Mouse (Mus musculus) retina, postnatal 1 day (tissue): ENCODE data around the gene Prkg1.

Experiments
- DNase-seq: peaks from one replicate; pipeline ENCODE4 v3.0.0-alpha.2; 2012

Prkg1 gene

DNA sequence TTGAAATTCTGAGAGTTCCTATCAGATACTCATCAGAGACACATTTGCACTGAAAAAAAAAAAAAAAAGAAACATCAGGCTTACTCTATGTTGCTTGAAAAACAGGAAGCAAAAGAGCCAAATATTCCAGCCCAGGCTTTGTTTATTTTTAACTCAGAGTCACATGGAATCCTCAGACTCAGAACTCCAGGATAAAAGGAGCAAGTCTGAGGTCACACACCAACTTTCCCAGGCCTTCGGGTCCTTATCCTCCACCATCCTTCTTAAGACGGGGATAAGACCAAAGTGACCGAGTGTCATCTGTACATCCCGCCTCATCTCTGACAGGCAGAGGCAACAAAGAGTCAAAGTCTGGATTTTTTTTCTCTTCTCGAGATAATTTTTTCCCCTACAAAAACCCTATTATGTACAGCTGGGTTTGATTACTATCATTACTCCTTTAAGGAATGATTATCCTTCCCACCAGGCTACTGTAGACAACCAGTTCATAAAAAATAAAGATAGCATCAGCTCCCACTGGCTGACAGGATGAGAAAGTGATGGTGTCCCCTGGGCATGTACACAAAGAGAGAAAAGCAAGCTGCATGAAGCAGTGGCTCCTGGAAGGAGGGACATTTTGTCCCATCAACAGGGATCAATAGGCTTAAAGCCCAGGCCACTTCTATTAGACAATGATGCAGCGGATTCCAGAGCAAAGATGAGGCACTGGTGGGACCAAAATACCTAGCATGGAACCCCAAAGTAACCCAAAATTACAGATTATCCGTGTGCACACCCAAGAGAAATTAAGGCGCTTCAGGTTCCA, 21.4 kb downstream of the Prkg1 start:
- no peak for DNase-seq

GRCm38 (mm10) chr19:31714900-31715299, 49.9 kb downstream of the Prkg1 start:
- DNase-seq = peak; percentile 19

DNA sequence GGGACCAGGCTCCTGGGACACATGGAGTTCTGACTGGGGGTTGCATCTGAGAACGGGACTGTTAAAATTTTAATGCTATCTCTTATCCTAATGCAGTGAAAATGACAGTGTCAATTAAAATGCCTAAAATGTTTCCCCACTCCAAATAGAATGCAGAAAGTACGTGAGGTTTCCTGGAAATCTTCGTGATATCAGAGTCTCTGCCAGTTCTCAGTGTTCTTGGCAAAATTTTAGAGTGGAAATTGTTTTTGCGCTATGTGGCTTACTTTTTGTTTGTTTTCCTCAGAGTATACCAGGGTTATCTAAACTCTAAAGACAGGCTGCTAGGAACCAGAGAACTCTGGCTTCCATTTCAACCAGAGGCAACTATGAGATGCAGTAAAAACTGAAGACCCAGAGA, 50.4 kb downstream of the Prkg1 start:
- no peak for DNase-seq

- no peak for DNase-seq
Measured at GRCm38 (mm10) chr19:31713321-31713720, 51.5 kb downstream of the Prkg1 start.

GRCm38 (mm10) chr19:31710336-31710735, 54.5 kb downstream of the Prkg1 start:
- DNase-seq = no peak

DNA sequence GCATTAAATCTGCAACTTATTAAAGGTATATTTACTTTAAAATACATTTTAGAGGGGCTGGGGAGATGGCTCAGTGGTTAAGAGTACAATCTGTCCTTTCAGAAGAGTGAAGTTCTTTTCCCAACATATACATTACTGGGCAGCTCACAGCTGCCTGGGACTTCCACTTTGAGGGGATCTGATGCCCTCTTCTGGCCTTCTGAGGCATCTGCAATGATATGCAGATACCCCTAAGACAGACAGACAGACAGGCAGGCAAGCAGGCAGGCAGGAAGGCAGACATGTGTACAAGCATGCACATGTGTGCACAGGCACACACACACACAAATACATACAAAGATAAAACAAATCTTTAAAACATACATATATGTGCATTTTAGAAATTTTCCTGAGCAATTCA, 60.8 kb downstream of the Prkg1 start:
- DNase-seq = peak; percentile 17

DNA sequence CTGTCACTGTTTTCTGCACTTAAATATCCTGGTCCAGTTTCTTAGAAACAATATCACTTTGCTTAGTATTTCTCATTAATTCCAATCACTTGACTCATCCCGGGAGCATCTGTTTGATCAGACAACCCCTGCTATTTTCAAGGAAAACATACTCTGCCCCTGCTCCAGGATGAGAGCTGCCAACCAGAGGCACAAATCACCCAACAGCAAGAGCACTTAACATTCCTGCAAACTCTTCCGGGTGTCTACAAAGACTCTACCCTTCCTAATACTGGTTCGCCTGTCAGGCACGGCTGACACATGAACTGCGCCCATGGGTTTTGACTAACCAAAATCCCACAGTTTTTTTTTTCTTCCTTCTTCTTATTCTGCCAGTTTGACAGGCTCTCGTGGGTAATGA, 65.9 kb downstream of the Prkg1 start:
- DNase-seq = no peak

- peak; percentile 55 for DNase-seq
Measured at GRCm38 (mm10) chr19:31680821-31681220, 84.0 kb downstream of the Prkg1 start.

- peak; percentile 37 for DNase-seq
Measured at GRCm38 (mm10) chr19:31678324-31678723, 86.5 kb downstream of the Prkg1 start.

DNA sequence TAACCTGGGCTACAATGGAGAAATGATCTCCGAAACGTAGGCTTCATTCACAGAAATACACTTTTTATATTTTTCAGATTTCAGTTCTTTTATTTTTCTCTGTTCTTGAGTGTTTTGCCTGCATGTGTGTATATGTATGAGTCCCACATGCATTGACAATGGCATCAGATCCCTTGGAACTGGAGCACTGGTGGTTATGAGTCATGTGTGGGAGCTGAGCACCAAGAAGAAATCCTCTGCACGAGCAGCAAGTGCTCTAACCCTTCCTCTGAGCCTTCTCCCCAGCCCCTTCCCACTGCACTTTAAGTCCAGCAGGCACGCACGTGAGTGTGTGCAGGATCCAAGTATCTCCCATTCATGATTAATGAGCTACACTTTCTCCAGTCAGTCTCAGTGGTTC, 93.1 kb downstream of the Prkg1 start:
- DNase-seq = no peak

DNA sequence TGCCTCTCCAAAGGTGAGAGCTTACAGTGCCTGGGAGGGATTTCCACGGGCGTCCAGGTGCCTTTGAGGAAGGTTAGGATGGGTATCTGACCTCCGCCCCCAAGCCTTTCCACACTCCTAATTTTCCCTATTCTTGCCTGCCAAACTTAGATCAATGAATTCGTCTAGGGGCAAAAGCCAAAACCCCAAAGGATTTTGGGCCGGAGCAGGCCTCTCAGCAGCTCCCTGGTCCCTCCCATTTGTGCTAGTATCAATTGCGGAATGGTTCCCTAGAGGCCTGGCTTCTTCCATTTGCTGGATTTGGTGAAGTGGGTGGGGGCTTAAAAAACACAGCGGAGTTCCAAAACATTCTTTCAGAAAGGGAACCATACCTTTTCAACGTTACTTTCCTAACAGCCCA, 99.8 kb downstream of the Prkg1 start:
- DNase-seq = peak; percentile 35

GRCm38 (mm10) chr19:31664159-31664991, 100.5 kb downstream of the Prkg1 start:
- DNase-seq = peak; percentile 81

GRCm38 (mm10) chr19:31663437-31664158, 101.2 kb downstream of the Prkg1 start:
- DNase-seq = peak; percentile 79

GRCm38 (mm10) chr19:31662802-31663201, 102.0 kb downstream of the Prkg1 start:
- peak; percentile 38 for DNase-seq

- DNase-seq = no peak
Measured at GRCm38 (mm10) chr19:31658751-31659397, 106.0 kb downstream of the Prkg1 start.

DNA sequence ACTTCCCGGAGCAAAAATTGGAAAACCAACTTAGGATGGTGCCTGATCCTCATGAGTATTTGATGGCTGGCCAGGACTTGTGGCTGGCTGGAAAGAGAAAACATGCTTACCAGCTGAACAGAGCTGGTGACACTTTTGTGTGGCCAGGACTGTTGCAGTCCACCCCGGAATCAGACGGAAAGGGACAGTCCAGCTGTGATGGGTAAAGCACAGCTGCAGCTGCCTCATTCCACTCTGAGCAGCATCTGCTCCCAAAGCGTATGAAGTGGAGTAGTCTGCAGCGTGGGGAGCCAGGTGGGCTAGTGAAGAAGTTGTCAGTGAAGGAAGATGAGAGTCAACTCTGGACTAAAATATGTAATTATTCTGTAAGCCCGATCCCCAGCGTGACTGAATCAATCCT, 108.6 kb downstream of the Prkg1 start:
- no peak for DNase-seq

- DNase-seq = no peak
Measured at GRCm38 (mm10) chr19:31655826-31656225, 109.0 kb downstream of the Prkg1 start.

GRCm38 (mm10) chr19:31654022-31654421, 110.8 kb downstream of the Prkg1 start:
- no peak for DNase-seq

DNA sequence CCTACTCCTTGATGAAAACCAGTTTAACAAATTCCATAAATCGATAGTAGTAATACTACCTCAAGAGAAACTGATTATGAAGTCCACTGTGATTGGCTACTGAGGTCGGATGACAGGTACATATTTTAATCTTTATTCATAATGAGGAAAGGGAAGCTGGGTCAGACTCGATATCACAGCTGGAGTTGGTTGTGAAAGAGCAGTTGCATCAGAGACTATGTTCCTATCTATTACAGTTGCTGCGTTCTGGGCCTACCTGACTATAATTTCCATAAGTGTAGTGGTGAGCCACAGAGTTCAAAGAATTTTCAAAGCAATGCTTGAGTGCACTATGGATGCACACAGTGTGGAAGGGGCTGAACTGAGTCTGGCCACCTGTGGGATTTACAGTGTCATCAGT, 114.4 kb downstream of the Prkg1 start:
- no peak for DNase-seq

GRCm38 (mm10) chr19:31647492-31647891, 117.3 kb downstream of the Prkg1 start:
- no peak for DNase-seq

DNA sequence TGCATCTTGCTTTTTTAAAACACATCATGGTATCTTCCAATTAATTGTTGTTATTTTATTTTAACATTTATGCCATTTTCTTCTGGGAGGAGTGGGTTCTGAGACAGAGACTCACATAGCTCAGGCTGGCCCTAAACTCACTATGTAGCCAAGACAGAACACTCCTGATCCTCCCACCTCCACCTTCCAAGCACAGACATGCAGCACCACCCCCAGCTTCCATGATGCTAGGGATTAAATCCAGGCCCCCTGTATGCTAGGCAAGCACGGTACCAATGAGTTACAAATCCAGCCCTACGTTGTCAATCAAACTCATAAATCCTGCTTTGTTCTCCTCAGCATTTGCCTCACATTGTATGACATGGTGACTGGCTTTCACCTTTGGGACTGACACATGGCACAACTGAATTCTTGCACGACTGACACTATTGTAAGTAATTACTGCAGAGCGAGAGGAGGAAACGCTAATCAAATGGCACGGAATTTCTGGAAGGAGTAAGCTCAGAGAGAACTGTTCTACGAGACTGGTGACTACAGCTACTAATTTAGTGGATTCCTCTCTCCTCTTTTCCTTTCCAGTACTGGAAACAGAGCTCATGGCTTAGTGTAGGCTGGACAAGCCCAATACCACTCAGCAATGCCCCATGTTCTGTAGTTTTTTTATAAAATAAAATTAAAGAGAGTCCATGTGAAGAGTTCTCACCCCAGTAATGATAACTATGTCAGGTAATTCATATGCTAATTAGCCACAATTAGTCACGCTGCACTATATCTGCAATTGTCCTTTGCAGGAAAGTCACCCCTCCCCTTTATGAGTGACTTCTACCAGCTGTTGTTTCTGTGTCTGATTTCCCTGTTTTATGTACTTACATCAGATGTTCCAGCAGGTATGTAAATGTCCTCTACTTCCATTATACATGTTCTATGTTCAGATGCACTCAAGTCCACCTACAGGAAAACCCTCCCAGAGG, 133.6 kb downstream of the Prkg1 start:
- peak; percentile 20 for DNase-seq

DNA sequence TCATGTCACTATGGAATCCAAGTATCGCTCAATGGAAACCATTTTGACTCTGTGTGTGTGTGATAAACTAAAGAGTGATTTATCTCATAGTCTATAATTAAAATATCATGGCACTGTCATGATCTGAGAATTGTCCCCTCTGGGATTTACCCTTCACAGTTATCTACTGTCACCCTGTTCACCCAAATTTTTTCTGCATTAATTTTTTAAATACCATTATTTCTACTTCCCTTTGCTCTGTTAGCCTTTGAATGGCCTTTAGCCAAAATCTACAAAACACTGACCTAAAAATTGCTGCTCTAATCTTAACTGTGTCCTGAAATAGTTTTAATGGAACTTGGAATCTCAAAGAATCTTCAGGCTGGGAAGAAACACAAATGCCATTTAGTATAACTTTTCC, 143.1 kb downstream of the Prkg1 start:
- DNase-seq = no peak
